In genomic region chr13:99898816-99899215, GRCm38 (mm10) we compare ENCODE assay signal across 11 mouse cellular contexts. TPM values are rescaled to one million over a fixed set of nuclear protein-coding genes. Genes with fewer than 3 reads are reported as not detected.
"Had no signal": no experiment of that assay in that cellular context is flagged by ENCODE, and none has a peak within 500 bp of the region (broad histone marks: within the 10 kb centered on the region; RNA-seq: fewer than 3 reads in every experiment).

No protein-coding gene starts in this region.

- H3K4me2 ChIP-seq: limb, embryonic 12.5 days; liver, embryonic 13.5 days had no signal

- H3K36me3 ChIP-seq: limb, embryonic 12.5 days; liver, embryonic 13.5 days had no signal

- H3K4me1 ChIP-seq: liver, embryonic 13.5 days had no signal

- ATAC-seq: liver, postnatal 0 days had no signal

- H3K27ac ChIP-seq: layer of hippocampus, adult 2 months; limb, embryonic 12.5 days; liver, embryonic 13.5 days; stomach, postnatal 0 days had no signal

- DNase-seq: kidney, adult 18-20 months; kidney, postnatal 10 days; kidney, postnatal 4 days; liver; liver, embryonic 13.5 days; liver, postnatal 0 days; lung, postnatal 36 days; thymus, postnatal 4 days had no signal

- H3K9me3 ChIP-seq: limb, embryonic 12.5 days; liver, embryonic 13.5 days had no signal

- H3K4me3 ChIP-seq: layer of hippocampus, adult 2 months; limb, embryonic 12.5 days; liver, embryonic 13.5 days had no signal

- H3K9ac ChIP-seq: limb, embryonic 12.5 days; liver, embryonic 13.5 days; liver, postnatal 0 days had no signal

RNA-seq across cellular contexts. Expression of gene Cartpt, which starts 2.1 kb away (rescaled TPM):
- polyA plus RNA-seq: limb, embryonic 12.5 days; liver, embryonic 13.5 days; liver, postnatal 0 days had no signal
